Mouse (Mus musculus): ENCODE data around the gene Faap20. TPM values are rescaled to one million over a fixed set of nuclear protein-coding genes. Genes with fewer than 3 reads are reported as not detected.

Faap20 gene
- polyA plus RNA-seq, 1 experiment from 2014 or later: 104 TPM

DNA sequence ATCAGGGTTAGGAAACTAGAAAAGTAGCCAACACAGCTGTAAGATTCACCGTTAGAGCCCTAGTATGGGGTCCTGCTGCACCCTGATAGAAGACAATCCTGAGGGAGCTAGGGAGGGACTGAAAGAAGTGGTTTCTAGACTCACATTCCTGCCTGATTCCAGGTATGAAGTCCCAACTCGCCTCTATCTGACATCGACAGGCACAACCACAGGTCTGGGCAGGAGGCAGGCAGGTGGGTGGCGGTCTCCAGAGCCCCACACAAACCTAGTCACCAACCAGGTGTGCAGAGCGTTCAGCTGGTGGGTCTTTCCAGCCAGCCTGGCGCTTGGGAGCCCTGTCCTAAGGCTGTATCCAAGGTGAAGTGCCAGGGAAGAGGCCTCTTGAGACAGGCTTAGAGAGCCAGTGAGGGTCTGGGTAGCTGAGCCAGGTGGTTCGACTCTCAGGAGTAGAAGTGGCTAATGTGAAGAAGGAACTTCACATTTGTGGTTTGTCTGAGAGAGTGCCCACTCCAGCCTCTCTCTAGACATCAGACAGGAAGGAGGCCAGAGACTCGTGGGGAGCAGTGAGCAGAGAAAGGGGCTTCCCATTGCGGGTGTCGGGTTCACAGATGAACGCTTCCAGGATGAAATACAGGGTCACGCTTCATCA lies 12.7 kb upstream of the Faap20 start:
- Histone ChIP-seq H3K27me3 (ENCODE audit: control insufficient read depth, insufficient read depth, low read length) (no peaks in the 10 kb centered on the region), H3K4me3 (ENCODE audit: low read depth, low read length) (no peak overlapping the region), H3K9ac (ENCODE audit: low read length) (no peak overlapping the region), H3K4me2 (ENCODE audit: low read depth, severe bottlenecking) (no peak overlapping the region), H3K4me1 (ENCODE audit: control insufficient read depth, insufficient read depth, low read length) (peaks cover 35% of the 10 kb centered on the region), H3K9me3 (ENCODE audit: control insufficient read depth, low read length) (no peaks in the 10 kb centered on the region), H3K27ac (replicated peaks; ENCODE audit: low read depth, low read length) (no peak overlapping the region), H3K36me3 (ENCODE audit: control insufficient read depth, insufficient read depth, low read length) (no peaks in the 10 kb centered on the region)
- WGBS: 76% methylated on average over 12 of the region's 12 CpGs
- DNase-seq (ENCODE audit: low spot score) (no peak), ATAC-seq (ENCODE audit: insufficient number of reproducible peaks, low FRiP score, low TSS enrichment, low read depth) (no peak)

DNA sequence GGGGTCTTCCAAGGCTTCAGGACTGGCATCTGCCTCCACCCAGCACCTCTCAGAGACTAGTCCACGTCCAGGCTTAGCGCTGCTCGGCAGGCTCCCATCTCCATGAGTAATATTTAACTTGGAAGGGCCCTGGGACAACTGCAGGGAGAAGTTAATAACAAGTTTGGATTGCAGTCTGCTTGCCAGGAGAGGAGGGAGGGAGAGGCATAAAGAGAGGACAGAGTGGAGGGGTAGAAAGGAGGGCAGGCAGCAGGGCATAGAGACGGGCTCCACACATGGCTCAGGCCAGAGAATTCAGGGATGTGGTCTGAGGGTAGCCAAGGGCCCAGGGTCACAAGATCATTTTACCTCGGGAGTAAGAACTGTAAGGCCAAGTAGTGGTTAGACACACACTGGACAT lies 11.3 kb upstream of the Faap20 start:
- Histone ChIP-seq H3K36me3 (ENCODE audit: control insufficient read depth, insufficient read depth, low read length) (no peaks in the 10 kb centered on the region), H3K27ac (replicated peaks; ENCODE audit: low read depth, low read length) (no peak overlapping the region), H3K4me1 (ENCODE audit: control insufficient read depth, insufficient read depth, low read length) (peaks cover 34% of the 10 kb centered on the region), H3K9ac (ENCODE audit: low read length) (no peak overlapping the region), H3K4me2 (ENCODE audit: low read depth, severe bottlenecking) (no peak overlapping the region), H3K4me3 (ENCODE audit: low read depth, low read length) (no peak overlapping the region), H3K9me3 (ENCODE audit: control insufficient read depth, low read length) (no peaks in the 10 kb centered on the region), H3K27me3 (ENCODE audit: control insufficient read depth, insufficient read depth, low read length) (no peaks in the 10 kb centered on the region)
- 89% methylated on average over 5 of the region's 5 CpGs for WGBS
- ATAC-seq (ENCODE audit: insufficient number of reproducible peaks, low FRiP score, low TSS enrichment, low read depth) (no peak), DNase-seq (ENCODE audit: low spot score) (no peak)

DNA sequence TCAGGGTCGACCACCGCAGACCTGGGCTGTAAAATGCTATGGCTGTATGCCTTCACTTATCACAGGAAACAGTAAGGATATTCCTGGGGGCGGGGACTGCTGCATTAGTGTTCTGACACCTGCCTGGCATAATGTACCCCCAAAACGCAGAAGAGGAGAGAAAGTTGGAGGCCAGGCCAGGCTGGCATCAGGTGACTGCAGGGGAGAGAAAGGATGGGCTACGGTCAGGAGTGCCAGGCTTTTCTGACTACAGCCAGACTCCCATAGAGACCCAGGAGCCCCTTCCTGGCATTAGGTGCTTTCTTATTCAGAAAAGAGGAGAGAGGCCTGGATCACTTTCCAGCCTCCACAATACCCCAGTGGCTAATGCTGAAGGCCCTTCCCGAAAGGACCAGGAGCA lies 10.1 kb upstream of the Faap20 start:
- no peak for DNase-seq (ENCODE audit: low spot score)
- 66% methylated on average over 6 of the region's 6 CpGs for WGBS
- H3K36me3 ChIP-seq (ENCODE audit: control insufficient read depth, insufficient read depth, low read length): no peaks in the 10 kb centered on the region
- no peak overlapping the region for H3K9ac ChIP-seq (ENCODE audit: low read length)
- no peak for ATAC-seq (ENCODE audit: insufficient number of reproducible peaks, low FRiP score, low TSS enrichment, low read depth)
- H3K4me2 ChIP-seq (ENCODE audit: low read depth, severe bottlenecking): no peak overlapping the region
- no peak overlapping the region for H3K27ac ChIP-seq (replicated peaks; ENCODE audit: low read depth, low read length)
- peaks cover 22% of the 10 kb centered on the region for H3K4me1 ChIP-seq (ENCODE audit: control insufficient read depth, insufficient read depth, low read length)
- no peak overlapping the region for H3K4me3 ChIP-seq (ENCODE audit: low read depth, low read length)
- no peaks in the 10 kb centered on the region for H3K27me3 ChIP-seq (ENCODE audit: control insufficient read depth, insufficient read depth, low read length)
- H3K9me3 ChIP-seq (ENCODE audit: control insufficient read depth, low read length): no peaks in the 10 kb centered on the region

DNA sequence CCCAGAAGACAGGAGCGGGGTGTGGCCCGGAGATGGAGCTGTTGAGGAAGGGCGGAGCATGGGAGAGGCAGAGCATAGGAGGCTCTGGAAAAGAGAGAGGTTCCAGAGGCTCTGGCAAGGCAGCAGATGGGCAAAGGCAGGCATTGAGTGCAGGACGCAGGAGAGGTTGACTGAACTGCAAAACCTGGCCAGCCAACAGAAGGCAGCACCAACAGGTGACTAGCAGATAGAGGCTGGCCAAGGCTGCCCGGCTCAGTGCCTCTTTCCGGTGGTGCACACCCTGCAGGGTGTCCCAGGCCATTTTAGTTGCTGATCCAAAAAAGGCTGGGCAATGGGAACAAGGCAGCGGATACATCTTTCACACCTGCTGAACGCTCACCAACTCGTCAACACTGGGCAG lies 7.8 kb upstream of the Faap20 start:
- Histone ChIP-seq H3K36me3 (ENCODE audit: control insufficient read depth, insufficient read depth, low read length) (no peaks in the 10 kb centered on the region), H3K27me3 (ENCODE audit: control insufficient read depth, insufficient read depth, low read length) (no peaks in the 10 kb centered on the region), H3K4me1 (ENCODE audit: control insufficient read depth, insufficient read depth, low read length) (peaks cover 5% of the 10 kb centered on the region; the same call in 1 of the 2 replicates), H3K27ac (replicated peaks; ENCODE audit: low read depth, low read length) (no peak overlapping the region), H3K9ac (ENCODE audit: low read length) (no peak overlapping the region), H3K4me3 (ENCODE audit: low read depth, low read length) (no peak overlapping the region), H3K9me3 (ENCODE audit: control insufficient read depth, low read length) (no peaks in the 10 kb centered on the region), H3K4me2 (ENCODE audit: low read depth, severe bottlenecking) (no peak overlapping the region)
- 81% methylated on average over 9 of the region's 9 CpGs for whole genome bisulfite sequencing
- DNase-seq (ENCODE audit: low spot score) (no peak), ATAC-seq (ENCODE audit: insufficient number of reproducible peaks, low FRiP score, low TSS enrichment, low read depth) (no peak)

- 90% methylated on average over 5 of the region's 5 CpGs for WGBS
- no peak overlapping the region for H3K9ac ChIP-seq (ENCODE audit: low read length)
- 0 out of 2 replicates have a peak, but pooled peaks cover 2% of the 10 kb centered on the region for H3K4me1 ChIP-seq (ENCODE audit: control insufficient read depth, insufficient read depth, low read length)
- no peak overlapping the region for H3K4me2 ChIP-seq (ENCODE audit: low read depth, severe bottlenecking)
- H3K36me3 ChIP-seq (ENCODE audit: control insufficient read depth, insufficient read depth, low read length): no peaks in the 10 kb centered on the region
- H3K27ac ChIP-seq (replicated peaks; ENCODE audit: low read depth, low read length): no peak overlapping the region
- DNase-seq (ENCODE audit: low spot score) (no peak), ATAC-seq (ENCODE audit: insufficient number of reproducible peaks, low FRiP score, low TSS enrichment, low read depth) (no peak)
- H3K27me3 ChIP-seq (ENCODE audit: control insufficient read depth, insufficient read depth, low read length): no peaks in the 10 kb centered on the region
- H3K4me3 ChIP-seq (ENCODE audit: low read depth, low read length): no peak overlapping the region
- H3K9me3 ChIP-seq (ENCODE audit: control insufficient read depth, low read length): no peaks in the 10 kb centered on the region
These were observed 7.3 kb upstream of the Faap20 start for GRCm38 (mm10) chr4:155242292-155242691.

GRCm38 (mm10) chr4:155243233-155243632 lies 6.4 kb upstream of the Faap20 start:
- Histone ChIP-seq H3K4me2 (ENCODE audit: low read depth, severe bottlenecking) (no peak overlapping the region), H3K9me3 (ENCODE audit: control insufficient read depth, low read length) (no peaks in the 10 kb centered on the region), H3K4me1 (ENCODE audit: control insufficient read depth, insufficient read depth, low read length) (0 out of 2 replicates have a peak, but pooled peaks cover 2% of the 10 kb centered on the region), H3K27ac (replicated peaks; ENCODE audit: low read depth, low read length) (no peak overlapping the region), H3K36me3 (ENCODE audit: control insufficient read depth, insufficient read depth, low read length) (no peaks in the 10 kb centered on the region), H3K27me3 (ENCODE audit: control insufficient read depth, insufficient read depth, low read length) (no peaks in the 10 kb centered on the region), H3K4me3 (ENCODE audit: low read depth, low read length) (no peak overlapping the region), H3K9ac (ENCODE audit: low read length) (no peak overlapping the region)
- no peak for DNase-seq (ENCODE audit: low spot score)
- no peak for ATAC-seq (ENCODE audit: insufficient number of reproducible peaks, low FRiP score, low TSS enrichment, low read depth)
- 86% methylated on average over 12 of the region's 12 CpGs for WGBS

- Histone ChIP-seq H3K36me3 (ENCODE audit: control insufficient read depth, insufficient read depth, low read length) (no peaks in the 10 kb centered on the region), H3K27ac (replicated peaks; ENCODE audit: low read depth, low read length) (no peak overlapping the region; the same call in 1 of the 2 replicates), H3K4me1 (ENCODE audit: control insufficient read depth, insufficient read depth, low read length) (peaks cover 12% of the 10 kb centered on the region), H3K27me3 (ENCODE audit: control insufficient read depth, insufficient read depth, low read length) (no peaks in the 10 kb centered on the region), H3K4me2 (ENCODE audit: low read depth, severe bottlenecking) (no peak overlapping the region), H3K4me3 (ENCODE audit: low read depth, low read length) (no peak overlapping the region), H3K9me3 (ENCODE audit: control insufficient read depth, low read length) (no peaks in the 10 kb centered on the region), H3K9ac (ENCODE audit: low read length) (no peak overlapping the region)
- DNase-seq (ENCODE audit: low spot score): no peak
- 59% methylated on average over 6 of the region's 6 CpGs for WGBS
- ATAC-seq (ENCODE audit: insufficient number of reproducible peaks, low FRiP score, low TSS enrichment, low read depth): no peak
These were observed 3.7 kb upstream of the Faap20 start for GRCm38 (mm10) chr4:155245770-155246492.

DNA sequence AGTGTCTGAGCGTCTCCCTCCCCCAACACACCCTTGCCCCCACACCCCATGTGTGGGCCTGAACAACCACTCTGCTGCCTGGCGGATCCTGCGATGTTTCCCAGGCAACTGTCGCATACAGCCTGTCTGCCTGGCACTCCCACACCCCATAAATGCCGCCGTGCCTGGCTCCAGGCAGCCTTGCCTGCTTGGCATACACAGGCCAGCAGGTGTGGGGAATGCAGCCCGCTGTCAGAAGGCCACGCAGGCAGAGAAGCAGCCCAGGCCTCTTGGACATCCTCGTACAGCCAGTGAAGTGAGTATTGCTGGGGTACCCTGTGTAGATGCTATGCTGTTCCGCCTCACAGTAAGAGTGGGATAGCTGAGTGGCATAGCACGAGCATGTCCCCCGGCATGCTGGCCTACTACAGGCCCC lies 2.9 kb upstream of the Faap20 start:
- no peak overlapping the region for H3K27ac ChIP-seq (replicated peaks; ENCODE audit: low read depth, low read length)
- H3K36me3 ChIP-seq (ENCODE audit: control insufficient read depth, insufficient read depth, low read length): no peaks in the 10 kb centered on the region
- ATAC-seq (ENCODE audit: insufficient number of reproducible peaks, low FRiP score, low TSS enrichment, low read depth): no peak
- H3K4me3 ChIP-seq (ENCODE audit: low read depth, low read length): no peak overlapping the region
- no peaks in the 10 kb centered on the region for H3K27me3 ChIP-seq (ENCODE audit: control insufficient read depth, insufficient read depth, low read length)
- H3K4me1 ChIP-seq (ENCODE audit: control insufficient read depth, insufficient read depth, low read length): peaks cover 19% of the 10 kb centered on the region
- H3K9me3 ChIP-seq (ENCODE audit: control insufficient read depth, low read length): no peaks in the 10 kb centered on the region
- H3K4me2 ChIP-seq (ENCODE audit: low read depth, severe bottlenecking): no peak overlapping the region
- WGBS: 74% methylated on average over 12 of the region's 12 CpGs
- no peak for DNase-seq (ENCODE audit: low spot score)
- peak overlapping the region; percentile 12; the same call in 1 of the 2 replicates for H3K9ac ChIP-seq (ENCODE audit: low read length)
